ENCODE assay signal across 13 mouse cellular contexts in genomic region chr12:35833285-35833684, GRCm38 (mm10).
DNase-seq lines count a peak whose midpoint lies in the region; ATAC-seq and TF ChIP-seq lines count a peak whose summit lies in the region.
"Had no signal": no experiment of that assay in that cellular context is flagged by ENCODE, and none has a peak within 500 bp of the region (broad histone marks: within the 10 kb centered on the region; RNA-seq: fewer than 3 reads in every experiment).

No protein-coding gene starts in this region.

- no peak overlapping the region for H3K27ac ChIP-seq in hindbrain, embryonic 13.5 days
- H3K27ac ChIP-seq in midbrain, postnatal 0 days (ENCODE audit: low read depth, low read length) = no peak overlapping the region
- H3K27ac ChIP-seq in cerebellum, adult 2 months (ENCODE audit: insufficient read depth, low read length) = no peak overlapping the region
- H3K27ac ChIP-seq: liver, embryonic 14.5 days had no signal

- DNase-seq in gastrocnemius, adult 18-20 months (ENCODE audit: low spot score) = peak; percentile 5
- no peak for DNase-seq in gastrocnemius, postnatal 14 days
- DNase-seq in 3134 (ENCODE audit: extremely low read depth, insufficient read length, low spot score) (peak; percentile 58), adipocyte (ENCODE audit: low spot score) (peak; percentile 57)
- DNase-seq in monocyte, adult 2 months (ENCODE audit: low read depth in 1 of 2, low spot score in 2 of 2) = peak; percentile 6 to 26
- DNase-seq in midbrain, postnatal 0 days (ENCODE audit: low spot score) = no peak
- no peak for DNase-seq in cerebellum, adult 2 months
- DNase-seq: adrenal gland, adult 8-10 months; embryo, embryonic 11 days; heart, postnatal 36 days had no signal

- TF ChIP-seq CTCF in midbrain, postnatal 0 days (IDR thresholded peaks at IDR 0.05) = no peak
- no peak for TF ChIP-seq CTCF in cerebellum, adult 2 months (IDR thresholded peaks at IDR 0.05; ENCODE audit: borderline replicate concordance, insufficient read depth, low read depth, low read length)

- no peaks in the 10 kb centered on the region for H3K9me3 ChIP-seq in hindbrain, embryonic 13.5 days
- H3K9me3 ChIP-seq in midbrain, postnatal 0 days (ENCODE audit: low read length) = no peaks in the 10 kb centered on the region
- H3K9me3 ChIP-seq: megakaryocyte, embryonic 14.5 days had no signal

- H3K9ac ChIP-seq in hindbrain, embryonic 13.5 days = no peak overlapping the region
- no peak overlapping the region for H3K9ac ChIP-seq in midbrain, postnatal 0 days (replicated peaks; ENCODE audit: low read length, poor library complexity, severe bottlenecking)
- H3K9ac ChIP-seq: liver, embryonic 14.5 days had no signal

- no peaks in the 10 kb centered on the region for H3K36me3 ChIP-seq in hindbrain, embryonic 13.5 days
- no peaks in the 10 kb centered on the region for H3K36me3 ChIP-seq in midbrain, postnatal 0 days (ENCODE audit: insufficient read depth, low read length)

- no peak overlapping the region for H3K4me2 ChIP-seq in hindbrain, embryonic 13.5 days
- H3K4me2 ChIP-seq in midbrain, postnatal 0 days (ENCODE audit: low read depth, low read length, poor library complexity, severe bottlenecking) = no peak overlapping the region

- no peaks in the 10 kb centered on the region for H3K4me1 ChIP-seq in hindbrain, embryonic 13.5 days (replicated peaks)
- H3K4me1 ChIP-seq in midbrain, postnatal 0 days (ENCODE audit: insufficient read depth, low read length) = no peaks in the 10 kb centered on the region
- no peaks in the 10 kb centered on the region for H3K4me1 ChIP-seq in cerebellum, adult 2 months (ENCODE audit: control insufficient read depth, insufficient read depth, low read length)

- no peak for ATAC-seq in hindbrain, embryonic 13.5 days (ENCODE audit: low FRiP score)
- ATAC-seq in midbrain, postnatal 0 days (ENCODE audit: low FRiP score) = no peak

- WGBS in hindbrain, embryonic 13.5 days = 80% methylated on average over 3 of the region's 3 CpGs
- 76% methylated on average over 3 of the region's 3 CpGs for WGBS in midbrain, postnatal 0 days
- WGBS in cerebellum, adult 2 months = 81% methylated on average over 3 of the region's 3 CpGs

- no peak overlapping the region for H3K4me3 ChIP-seq in hindbrain, embryonic 13.5 days
- no peak overlapping the region for H3K4me3 ChIP-seq in midbrain, postnatal 0 days (ENCODE audit: low read depth, low read length)
- no peak overlapping the region for H3K4me3 ChIP-seq in cerebellum, adult 2 months (replicated peaks; ENCODE audit: insufficient read depth, low read depth, low read length)
- H3K4me3 ChIP-seq: megakaryocyte, embryonic 14.5 days had no signal

- no peak for TF ChIP-seq POLR2A in cerebellum, adult 2 months (IDR thresholded peaks at IDR 0.05; ENCODE audit: borderline replicate concordance, insufficient read depth, low read length)

- intact Hi-C loops in gastrocnemius, postnatal 14 days (cut with DNase I; ENCODE audit: low total_unique reads) = loop anchor here (5.0 to 10.0 kb wide), 2 partner anchors 298 to 526 kb away; partner anchors contain the start of gene Ahr

- H3K27me3 ChIP-seq in hindbrain, embryonic 13.5 days = no peaks in the 10 kb centered on the region
- no peaks in the 10 kb centered on the region for H3K27me3 ChIP-seq in midbrain, postnatal 0 days (ENCODE audit: insufficient read depth, low read length)
- H3K27me3 ChIP-seq in cerebellum, adult 2 months (ENCODE audit: control insufficient read depth, insufficient read depth, low read length) = no peaks in the 10 kb centered on the region

Comparison
In these comparisons a context has a peak if more than half of its experiments do, and no peak if none do; other contexts are left out.
1. DNase-seq: peak in gastrocnemius, adult 18-20 months (single experiment), 3134 (single experiment), adipocyte (single experiment) and monocyte, adult 2 months (2 of 2); none in gastrocnemius, postnatal 14 days (single experiment), midbrain, postnatal 0 days (single experiment) and cerebellum, adult 2 months (0 of 2).